Mouse (Mus musculus): ENCODE measurements around the gene Ces4a. TPM values are rescaled to one million over a fixed set of nuclear protein-coding genes. Genes with fewer than 3 reads are reported as not detected.
"Not testable (repeated sequence)": the region's sequence is repeated elsewhere in the genome, so short reads cannot be mapped to it uniquely, and the experiment has no call there.

Ces4a gene
- not detected in 2 replicates for polyA plus RNA-seq (2015; fragmentation: Nextera tagmentation; extraction: Ambion mirVana)

DNA sequence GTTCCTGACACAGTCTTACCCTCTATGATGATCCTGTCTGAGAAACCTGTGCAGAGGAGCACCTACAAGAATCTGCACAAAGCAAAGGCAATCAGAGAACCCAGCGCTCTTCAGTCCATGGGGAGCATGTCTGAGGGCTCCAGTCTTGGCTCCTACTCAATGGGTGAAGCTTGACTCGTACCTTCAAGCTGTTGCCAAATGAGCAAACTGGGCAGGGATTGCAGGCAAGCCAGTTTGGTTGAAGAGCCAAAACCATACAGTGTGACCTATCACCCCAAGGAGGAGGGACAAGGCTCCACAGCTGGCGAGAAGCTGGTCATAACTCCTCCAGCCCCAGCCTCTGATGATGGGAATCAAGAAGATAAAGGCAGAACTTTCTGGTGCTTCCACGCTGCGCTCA is at the start of gene Ces4a:
Ces4a (plus strand) TSS at position 292 of the 400 bp plus-strand sequence.
- WGBS = 85% methylated on average over 5 of the region's 5 CpGs
- Histone ChIP-seq H3K9ac (replicated peaks) (no peak within 1 kb of the TSS), H3K9me3 (no peaks in the 10 kb centered on the region), H3K27ac (no peak within 1 kb of the TSS), H3K27me3 (no peaks in the 10 kb centered on the region), H3K36me3 (no peaks in the 10 kb centered on the region), H3K4me2 (replicated peaks) (no peak within 1 kb of the TSS), H3K4me3 (replicated peaks) (no peak within 1 kb of the TSS), H3K4me1 (replicated peaks) (no peaks in the 10 kb centered on the region)
- no peak for ATAC-seq

DNA sequence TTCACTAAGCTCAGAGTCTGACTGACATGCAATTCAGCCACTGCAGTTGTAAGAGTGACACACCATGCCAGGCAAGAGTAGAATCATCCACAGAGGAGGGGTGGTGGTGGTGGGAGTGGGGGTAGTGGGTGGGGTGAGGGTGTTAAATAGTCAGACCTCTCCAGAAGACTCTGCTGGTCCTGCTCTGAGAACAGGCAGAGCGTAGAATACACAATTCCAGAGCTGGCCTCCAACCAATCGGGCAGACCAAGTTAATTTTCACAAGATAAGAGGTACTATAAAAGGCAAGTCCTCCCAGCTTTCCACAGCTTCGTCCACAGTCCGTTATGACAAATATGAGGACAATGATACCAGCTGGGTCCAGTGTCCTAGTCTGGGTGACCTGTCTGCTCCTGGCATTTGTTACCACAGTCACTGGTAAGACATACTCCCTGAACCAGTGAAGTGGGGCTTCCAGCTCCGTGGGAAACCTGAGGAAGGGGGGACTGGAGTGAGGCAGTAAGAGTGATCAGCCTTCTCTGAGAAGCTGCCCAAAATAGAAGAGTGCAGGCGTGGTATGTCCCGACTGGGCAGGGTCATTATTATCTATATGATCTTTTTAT is 48.0 kb upstream of the Ces4a start, which contains the start of gene Ces3b:
Ces3b (plus strand) TSS at position 305 of the 602 bp plus-strand sequence.
- Histone ChIP-seq H3K4me2 (replicated peaks) (no peak within 1 kb of the TSS), H3K4me3 (replicated peaks) (no peak within 1 kb of the TSS), H3K27me3 (no peaks in the 10 kb centered on the region), H3K27ac (no peak within 1 kb of the TSS), H3K9me3 (no peaks in the 10 kb centered on the region), H3K4me1 (replicated peaks) (no peaks in the 10 kb centered on the region), H3K36me3 (no peaks in the 10 kb centered on the region), H3K9ac (replicated peaks) (no peak within 1 kb of the TSS)
- no peak for ATAC-seq
- WGBS = 79% methylated on average over 7 of the region's 7 CpGs

DNA sequence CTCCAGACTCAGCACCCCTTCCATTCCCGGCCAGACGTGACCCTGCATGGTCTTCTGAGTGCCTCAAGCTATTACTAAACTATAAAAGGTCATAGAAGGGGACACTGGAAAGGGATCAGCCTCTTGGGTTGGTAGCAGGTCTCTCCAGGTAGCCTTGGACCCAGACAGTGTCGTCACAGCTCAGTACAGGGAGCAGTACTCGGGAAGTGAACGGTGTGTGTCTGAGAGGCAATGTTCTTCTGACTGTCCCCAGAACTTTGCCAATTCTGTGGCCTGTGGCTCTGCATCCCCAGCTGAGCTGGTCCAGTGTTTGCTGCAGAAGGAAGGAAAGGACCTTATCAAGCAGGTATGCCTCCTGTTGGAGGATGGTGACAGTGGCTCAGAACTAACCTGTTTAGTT is 43.4 kb upstream of the Ces4a start:
- H3K4me3 ChIP-seq (replicated peaks); H3K9me3 ChIP-seq; H3K36me3 ChIP-seq; H3K4me2 ChIP-seq (replicated peaks); H3K9ac ChIP-seq (replicated peaks); H3K27ac ChIP-seq; ATAC-seq; H3K27me3 ChIP-seq; H3K4me1 ChIP-seq (replicated peaks): not testable (repeated sequence)
- WGBS = 92% methylated on average over 5 of the region's 5 CpGs

DNA sequence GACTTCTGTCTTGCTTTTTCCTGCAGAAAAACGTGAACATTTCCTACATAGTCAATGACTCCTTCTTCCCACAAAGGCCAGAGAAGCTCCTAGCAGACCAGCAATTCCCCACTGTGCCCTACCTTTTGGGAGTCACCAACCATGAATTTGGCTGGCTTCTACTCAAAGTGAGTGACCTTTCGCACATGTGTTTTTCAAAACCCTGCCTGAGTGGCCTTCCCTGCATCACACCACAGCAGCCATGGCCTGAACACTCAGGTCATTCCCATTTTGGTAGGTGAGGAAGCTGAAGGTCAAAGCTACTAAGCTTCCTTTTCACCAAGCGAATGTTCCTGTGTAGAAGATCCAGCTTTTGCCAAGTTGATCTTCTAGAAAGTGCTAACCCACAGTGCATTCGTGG is 43.0 kb upstream of the Ces4a start:
- Histone ChIP-seq H3K27ac (no peak overlapping the region), H3K9ac (replicated peaks) (no peak overlapping the region), H3K27me3 (no peaks in the 10 kb centered on the region), H3K4me3 (replicated peaks) (no peak overlapping the region), H3K4me1 (replicated peaks) (no peaks in the 10 kb centered on the region), H3K36me3 (no peaks in the 10 kb centered on the region), H3K4me2 (replicated peaks) (no peak overlapping the region), H3K9me3 (no peaks in the 10 kb centered on the region)
- no peak for ATAC-seq
- WGBS = 73% methylated on average over 4 of the region's 4 CpGs

DNA sequence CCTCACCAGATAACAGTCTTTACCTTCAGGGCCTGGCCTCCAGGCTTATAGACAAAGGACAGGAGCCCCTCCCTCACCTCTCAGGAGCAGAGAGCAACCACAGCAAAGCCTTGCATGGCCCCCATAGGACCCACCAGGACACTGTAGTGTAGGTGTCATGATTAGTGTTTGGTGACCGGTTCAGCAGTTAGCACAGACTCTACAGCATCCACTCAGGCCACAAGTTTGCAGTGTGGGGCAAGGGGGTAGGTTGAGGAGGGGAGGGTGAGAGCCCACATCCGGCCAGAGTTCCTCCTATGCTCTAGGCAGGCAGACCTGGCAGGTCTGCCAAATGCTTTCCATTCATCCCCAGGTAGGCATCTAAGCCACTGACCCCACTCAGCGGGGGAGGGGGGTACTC is 37.6 kb upstream of the Ces4a start:
- ATAC-seq = no peak
- H3K9ac ChIP-seq (replicated peaks) = no peak overlapping the region
- no peaks in the 10 kb centered on the region for H3K36me3 ChIP-seq
- no peak overlapping the region for H3K4me2 ChIP-seq (replicated peaks)
- H3K9me3 ChIP-seq = no peaks in the 10 kb centered on the region
- WGBS = 86% methylated on average over 3 of the region's 3 CpGs
- no peak overlapping the region for H3K27ac ChIP-seq
- no peaks in the 10 kb centered on the region for H3K27me3 ChIP-seq
- H3K4me3 ChIP-seq (replicated peaks) = no peak overlapping the region
- H3K4me1 ChIP-seq (replicated peaks) = no peaks in the 10 kb centered on the region

DNA sequence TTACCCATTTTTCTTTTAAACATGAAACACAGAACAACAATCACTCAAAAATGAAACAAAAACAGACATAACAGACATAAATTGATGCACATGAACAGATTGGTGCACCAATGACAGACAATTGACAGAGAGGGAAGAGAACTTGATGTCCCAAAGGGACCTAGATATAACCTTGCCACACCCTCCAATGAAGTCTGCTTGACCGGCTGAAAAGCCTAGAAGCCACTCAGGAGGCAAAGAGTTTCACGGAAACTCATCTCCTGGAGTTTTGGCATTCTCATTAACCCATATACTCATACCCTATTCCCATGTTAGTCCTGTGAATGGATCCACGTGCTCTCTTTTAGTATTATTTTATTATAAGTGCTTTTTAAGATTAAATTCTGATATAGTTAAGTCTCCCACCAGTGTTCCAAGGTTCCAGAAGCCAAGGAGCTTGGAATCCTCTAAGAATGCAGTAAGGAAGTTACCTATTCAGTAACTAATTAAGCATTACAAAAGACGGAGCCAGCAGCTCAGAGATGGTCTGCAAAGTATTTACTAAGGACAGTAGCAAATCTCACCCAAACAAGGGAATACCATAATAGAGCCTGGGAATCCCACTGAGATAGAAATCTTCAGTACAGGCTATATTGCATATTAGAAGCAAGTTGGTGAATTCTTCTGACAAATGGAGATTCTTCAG is 29.4 kb upstream of the Ces4a start:
- 77% methylated on average over 4 of the region's 4 CpGs for WGBS
- not testable (repeated sequence) for H3K9ac ChIP-seq (replicated peaks); H3K36me3 ChIP-seq; ATAC-seq; H3K4me1 ChIP-seq (replicated peaks); H3K27me3 ChIP-seq; H3K4me2 ChIP-seq (replicated peaks); H3K27ac ChIP-seq; H3K9me3 ChIP-seq; H3K4me3 ChIP-seq (replicated peaks)

DNA sequence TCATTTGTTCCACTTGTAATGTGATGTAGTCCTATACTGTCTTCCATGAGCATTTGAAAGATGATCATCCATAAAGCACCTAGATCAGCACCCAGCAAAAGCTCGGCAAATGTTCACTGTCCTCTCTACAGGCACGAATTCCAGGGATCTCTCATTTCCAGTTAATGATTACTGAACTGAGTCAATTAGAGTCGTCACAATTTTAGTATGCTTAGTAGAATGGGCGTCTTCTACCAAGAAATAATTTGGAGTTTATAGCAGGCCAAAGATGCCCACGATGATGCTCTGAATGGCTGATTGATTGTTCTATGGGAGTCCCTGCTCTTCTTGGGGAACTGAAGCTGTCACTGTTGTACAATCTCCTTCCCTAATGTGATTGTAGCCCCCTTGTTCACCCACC is 27.9 kb upstream of the Ces4a start:
- WGBS = 86% methylated on average over 5 of the region's 5 CpGs

DNA sequence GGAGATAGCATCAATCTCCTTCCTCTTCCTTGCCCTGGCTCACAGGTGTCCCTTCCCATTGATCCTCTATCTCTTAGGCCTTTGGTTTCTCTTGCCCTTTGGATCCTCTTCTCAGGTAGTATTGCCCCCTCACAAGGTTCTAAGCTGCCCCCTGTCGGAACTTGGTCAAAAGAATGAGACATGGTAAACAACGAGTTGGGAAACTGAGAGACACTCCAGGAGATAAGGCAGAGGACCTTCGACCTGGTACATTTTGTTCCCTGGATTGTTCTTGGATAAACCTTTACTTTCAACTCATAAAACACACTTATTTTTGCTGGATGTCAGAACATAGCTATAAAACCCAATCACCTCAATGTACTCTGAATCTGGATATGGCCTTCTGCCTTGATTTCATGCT is 27.4 kb upstream of the Ces4a start:
- Histone ChIP-seq H3K9ac (replicated peaks) (no peak overlapping the region), H3K9me3 (no peaks in the 10 kb centered on the region), H3K27me3 (no peaks in the 10 kb centered on the region), H3K4me2 (replicated peaks) (no peak overlapping the region), H3K4me3 (replicated peaks) (no peak overlapping the region), H3K27ac (no peak overlapping the region), H3K36me3 (no peaks in the 10 kb centered on the region), H3K4me1 (replicated peaks) (no peaks in the 10 kb centered on the region)
- ATAC-seq = no peak
- WGBS = 86% methylated on average over 3 of the region's 3 CpGs

More for the DNA sequence above, 27.9 kb upstream of the Ces4a start:
- not testable (repeated sequence) for H3K9ac ChIP-seq (replicated peaks); H3K27me3 ChIP-seq; ATAC-seq; H3K9me3 ChIP-seq; H3K36me3 ChIP-seq; H3K4me3 ChIP-seq (replicated peaks); H3K27ac ChIP-seq; H3K4me1 ChIP-seq (replicated peaks); H3K4me2 ChIP-seq (replicated peaks)

DNA sequence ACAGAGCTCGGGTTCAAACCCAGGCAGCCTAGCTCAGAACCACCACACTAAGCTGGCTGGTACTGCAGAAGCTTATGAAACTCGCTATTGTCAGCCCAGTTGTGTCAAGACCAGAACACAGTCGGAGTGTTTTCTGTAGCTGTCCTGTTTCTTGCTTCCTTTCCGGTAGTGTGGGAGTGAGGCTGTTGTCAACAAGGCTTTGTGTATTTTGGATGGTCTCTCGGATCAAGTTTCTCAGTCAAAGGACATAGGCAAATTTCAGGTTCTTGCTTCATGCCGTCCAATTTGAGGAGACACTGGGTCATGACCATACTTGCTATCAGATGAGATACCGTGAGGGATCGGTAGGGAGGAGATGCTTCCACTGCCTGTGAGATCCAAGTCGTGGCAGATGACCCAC is 1.7 kb upstream of the Ces4a start:
- H3K9ac ChIP-seq (replicated peaks) = no peak overlapping the region
- no peak for ATAC-seq
- H3K4me1 ChIP-seq (replicated peaks) = no peaks in the 10 kb centered on the region
- 87% methylated on average over 9 of the region's 9 CpGs for WGBS
- no peak overlapping the region for H3K27ac ChIP-seq
- no peaks in the 10 kb centered on the region for H3K9me3 ChIP-seq
- no peaks in the 10 kb centered on the region for H3K27me3 ChIP-seq
- no peak overlapping the region for H3K4me2 ChIP-seq (replicated peaks)
- H3K36me3 ChIP-seq = no peaks in the 10 kb centered on the region
- no peak overlapping the region for H3K4me3 ChIP-seq (replicated peaks)

DNA sequence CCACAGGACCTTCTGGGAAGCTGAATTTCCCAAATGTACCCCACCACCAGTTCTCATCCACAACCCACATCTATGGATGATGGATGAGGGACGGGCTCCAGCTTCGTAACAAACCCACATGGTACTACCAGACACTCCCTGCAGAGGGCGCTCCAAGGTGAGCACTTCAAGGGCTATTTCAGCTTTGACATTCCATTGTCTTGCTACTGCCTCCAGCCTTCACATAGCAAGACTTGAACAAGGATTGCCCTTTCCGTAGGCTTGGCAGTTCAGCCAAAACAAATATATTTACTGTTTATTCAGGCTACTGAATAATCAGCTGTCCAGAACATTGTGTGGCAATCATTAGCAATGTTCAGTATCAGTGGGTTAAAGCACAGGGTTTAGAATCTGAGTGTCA is 6.8 kb downstream of the Ces4a start:
- H3K27me3 ChIP-seq = no peaks in the 10 kb centered on the region
- H3K27ac ChIP-seq = no peak overlapping the region
- WGBS = 30% methylated on average over 4 of the region's 4 CpGs
- no peaks in the 10 kb centered on the region for H3K9me3 ChIP-seq
- H3K4me1 ChIP-seq (replicated peaks) = no peaks in the 10 kb centered on the region
- no peaks in the 10 kb centered on the region for H3K36me3 ChIP-seq
- H3K9ac ChIP-seq (replicated peaks) = no peak overlapping the region
- no peak overlapping the region for H3K4me2 ChIP-seq (replicated peaks)
- no peak for ATAC-seq
- H3K4me3 ChIP-seq (replicated peaks) = no peak overlapping the region

DNA sequence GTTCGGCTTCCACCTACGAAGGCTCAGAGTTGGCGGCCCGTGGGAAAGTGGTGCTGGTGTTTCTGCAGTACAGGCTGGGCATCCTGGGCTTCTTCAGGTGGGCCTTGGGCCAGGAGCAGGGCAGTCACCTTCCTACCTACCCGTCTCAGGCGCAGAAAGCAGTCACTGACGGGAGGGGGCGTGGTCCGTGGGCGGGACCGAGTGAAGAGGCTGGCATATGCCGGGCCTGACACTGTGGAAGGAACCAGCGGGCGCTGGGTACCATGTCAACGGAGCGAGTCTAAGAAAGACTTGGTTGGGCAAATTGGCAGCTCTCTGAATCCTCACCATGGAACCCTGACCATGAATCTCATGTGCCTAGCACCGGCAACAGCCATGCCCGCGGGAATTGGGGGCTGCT is 10.8 kb downstream of the Ces4a start:
- Histone ChIP-seq H3K36me3 (no peaks in the 10 kb centered on the region), H3K4me3 (replicated peaks) (no peak overlapping the region), H3K9ac (replicated peaks) (no peak overlapping the region), H3K27me3 (no peaks in the 10 kb centered on the region), H3K27ac (no peak overlapping the region), H3K4me2 (replicated peaks) (0 out of 2 replicates have a peak overlapping the region, but pooled peaks have one; percentile 11), H3K4me1 (replicated peaks) (no peaks in the 10 kb centered on the region), H3K9me3 (no peaks in the 10 kb centered on the region)
- ATAC-seq = 0 out of 2 replicates have a peak, but pooled peaks have one; percentile 50
- 47% methylated on average over 19 of the region's 19 CpGs for WGBS

DNA sequence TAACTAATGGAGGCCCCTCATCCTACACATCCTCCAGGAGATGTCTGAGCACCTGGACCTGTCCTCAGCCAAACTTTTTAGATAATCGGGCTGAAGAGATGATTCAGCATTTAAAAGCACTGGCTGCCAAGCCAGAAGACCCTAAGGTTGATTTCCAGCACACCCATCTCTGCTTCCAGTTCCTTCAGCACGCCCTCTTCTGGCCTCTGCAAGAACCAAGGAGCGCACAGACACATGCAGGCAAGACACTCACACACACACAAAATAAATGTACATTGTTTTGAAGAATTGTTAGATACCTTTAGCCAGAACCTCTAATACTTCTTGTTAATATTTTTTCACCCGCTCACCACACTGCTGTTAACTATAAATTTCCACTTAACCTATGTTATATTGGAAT is 20.1 kb downstream of the Ces4a start:
- no peak overlapping the region for H3K9ac ChIP-seq (replicated peaks)
- no peaks in the 10 kb centered on the region for H3K9me3 ChIP-seq
- no peak overlapping the region for H3K4me2 ChIP-seq (replicated peaks)
- H3K27ac ChIP-seq = no peak overlapping the region
- peaks cover 14% of the 10 kb centered on the region; the same call in 1 of the 2 replicates for H3K27me3 ChIP-seq
- peaks cover 14% of the 10 kb centered on the region for H3K4me1 ChIP-seq (replicated peaks)
- 69% methylated on average over 4 of the region's 4 CpGs for WGBS
- H3K4me3 ChIP-seq (replicated peaks) = no peak overlapping the region
- H3K36me3 ChIP-seq = no peaks in the 10 kb centered on the region
- no peak for ATAC-seq

All from midbrain, embryonic 13.5 days (tissue).